Mouse (Mus musculus) heart, adult 2 months (tissue): ENCODE data around the gene Satb2.

ENCODE experiments used
- CTCF ChIP-seq: fragments of 200-600 bp; IDR thresholded peaks from 2 replicates; pipeline ENCODE4 v1.8.1; 2022; ENCODE audit warnings: antibody characterized with exemption, mild to moderate bottlenecking, moderate library complexity
- EP300 ChIP-seq: fragments of 200-500 bp; IDR thresholded peaks from 2 replicates; pipeline ENCODE4 v1.6.1; 2011; ENCODE audit warnings: low read depth, low read length, control low read depth; ENCODE audit not compliant: insufficient read depth
- POLR2A ChIP-seq: fragments of 200-500 bp; IDR thresholded peaks from 2 replicates; pipeline ENCODE4 v1.6.1; 2011; ENCODE audit warnings: mild to moderate bottlenecking, low read depth, low read length, control low read depth; ENCODE audit not compliant: insufficient read depth

- TF ChIP-seq EP300 (no peak), POLR2A (no peak), CTCF (no peak)
These were observed 115.7 kb downstream of the Satb2 start for GRCm38 (mm10) chr1:56862799-56863198.
